Mouse (Mus musculus) heart, embryonic 14.5 days (tissue): Measurements from ENCODE around the gene Slc25a27. TPM values are rescaled to one million over a fixed set of nuclear protein-coding genes. Genes with fewer than 3 reads are reported as not detected.

Experiments
- ATAC-seq: fragments of 200-750 bp; cut with Nextera tagmentation; 2 replicates; pipeline ENCODE4 v1.8.0; 2017; ENCODE audit warnings: low read depth, moderate TSS enrichment; ENCODE audit not compliant: insufficient number of reproducible peaks, insufficient read depth, low FRiP score
- H3K27ac ChIP-seq, 2 experiments: fragments of 200-500 bp in 1 of 2; fragments of 300-500 bp in 1 of 2; sonication (generic) in 1 of 2; replicated peaks in 1 of 2; 2 replicates each; pipeline ENCODE4 v1.5.1; 2012 to 2014; ENCODE audit warnings: low read depth in 2 of 2, low read length in 2 of 2, control low read depth in 1 of 2, mild to moderate bottlenecking in 1 of 2, mixed read lengths in 1 of 2; ENCODE audit not compliant: control insufficient read depth in 1 of 2, insufficient read depth in 1 of 2
- H3K27me3 ChIP-seq: fragments of 300-500 bp; sonication (generic); 2 replicates; pipeline ENCODE4 v1.6.1; 2014; ENCODE audit warnings: mild to moderate bottlenecking, low read length, control low read depth; ENCODE audit not compliant: control insufficient read depth, insufficient read depth
- H3K36me3 ChIP-seq: fragments of 300-500 bp; sonication (generic); 2 replicates; pipeline ENCODE4 v1.6.1; 2014; ENCODE audit warnings: mild to moderate bottlenecking, control low read depth, low read length, mixed read lengths; ENCODE audit not compliant: control insufficient read depth, insufficient read depth
- H3K4me1 ChIP-seq, 2 experiments: fragments of 200-500 bp in 1 of 2; fragments of 300-500 bp in 1 of 2; sonication (generic) in 1 of 2; 2 replicates each; pipeline ENCODE4 v1.6.1; 2012 to 2014; ENCODE audit warnings: low read length in 2 of 2, control low read depth in 1 of 2, mixed read lengths in 1 of 2; ENCODE audit not compliant: control insufficient read depth in 2 of 2, insufficient read depth in 2 of 2
- H3K4me2 ChIP-seq: fragments of 300-500 bp; sonication (generic); 2 replicates; pipeline ENCODE4 v1.6.1; 2014; ENCODE audit warnings: mild to moderate bottlenecking, low read length
- H3K4me3 ChIP-seq, 2 experiments: fragments of 200-500 bp in 1 of 2; fragments of 300-500 bp in 1 of 2; sonication (generic) in 1 of 2; 2 replicates each; pipeline ENCODE4 v1.5.1; 2012 to 2014; ENCODE audit warnings: low read length in 2 of 2, mild to moderate bottlenecking in 2 of 2, control low read depth in 1 of 2, low read depth in 1 of 2, moderate library complexity in 1 of 2; ENCODE audit not compliant: control insufficient read depth in 1 of 2, insufficient read depth in 1 of 2
- H3K9ac ChIP-seq: fragments of 300-500 bp; sonication (generic); 2 replicates; pipeline ENCODE4 v1.6.1; 2014; ENCODE audit warnings: mild to moderate bottlenecking, low read length
- H3K9me3 ChIP-seq: fragments of 300-500 bp; sonication (generic); 2 replicates; pipeline ENCODE4 v1.6.1; 2016; ENCODE audit warnings: low read length, control low read depth; ENCODE audit not compliant: control insufficient read depth
- WGBS: fragments of 180-500 bp; shearing (Covaris S2); extraction: QIAGEN DNeasy Blood & Tissue Kit; methylation state at CpG from one replicate; pipeline ENCODE4 v1.1.7; 2014; 5-methylcytosine and 5-hydroxymethylcytosine counted together
- polyA plus RNA-seq: library from polyadenylated mRNA; unstranded; fragments of >200 nt; fragmentation: Nextera tagmentation; extraction: Ambion mirVana; gene quantifications from 2 replicates; pipeline ENCODE4 v1.2.1, GENCODE M21; 2014

Slc25a27 gene
- polyA plus RNA-seq, 1 experiment from 2014 or later, result 15.7 TPM

DNA sequence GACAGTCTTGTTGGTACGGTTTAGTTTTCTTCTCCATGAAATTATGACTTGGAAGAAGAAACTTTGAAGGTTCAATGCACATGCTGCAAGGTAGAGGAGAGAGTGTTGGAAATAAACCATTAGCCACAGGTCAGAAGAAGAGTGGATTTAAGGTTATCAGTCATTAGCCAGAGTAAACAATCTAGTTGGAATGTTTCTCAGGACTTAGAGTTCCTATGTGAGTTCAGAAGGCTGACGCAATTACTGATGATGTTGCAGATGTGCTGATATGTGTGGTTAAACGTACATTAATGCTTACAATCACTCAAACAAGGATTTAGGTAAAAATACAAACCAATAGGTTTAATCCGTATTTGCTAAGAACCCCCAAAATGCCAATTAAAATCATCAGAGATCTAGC lies 4.9 kb upstream of the Slc25a27 start:
- 82% methylated on average over 4 of the region's 4 CpGs for WGBS
- no peak for ATAC-seq

GRCm38 (mm10) chr17:43669145-43669695 lies 2.2 kb upstream of the Slc25a27 start:
- H3K9me3 ChIP-seq, result no peaks in the 10 kb centered on the region
- H3K4me1 ChIP-seq, result peaks cover 7 to 20% of the 10 kb centered on the region in 2 experiments
- H3K4me3 ChIP-seq, result peak overlapping the region; percentile 6 to 88; a peak in 3 of 4 replicates
- no peaks in the 10 kb centered on the region for H3K27me3 ChIP-seq
- WGBS, result 34% methylated on average over 6 of the region's 6 CpGs
- no peak; the same call in 1 of the 2 replicates for ATAC-seq
- H3K9ac ChIP-seq, result peak overlapping the region; percentile 62
- H3K27ac ChIP-seq, result peak overlapping the region; percentile 71 to 89
- H3K4me2 ChIP-seq, result peak overlapping the region; percentile 92
- H3K36me3 ChIP-seq, result no peaks in the 10 kb centered on the region

More for the DNA sequence above, 4.9 kb upstream of the Slc25a27 start:
- H3K4me2 ChIP-seq, result no peak overlapping the region
- no peak overlapping the region for H3K27ac ChIP-seq
- H3K4me1 ChIP-seq, result peaks cover 7 to 19% of the 10 kb centered on the region in 2 experiments
- H3K4me3 ChIP-seq, result no peak overlapping the region
- no peaks in the 10 kb centered on the region for H3K27me3 ChIP-seq
- H3K9ac ChIP-seq, result no peak overlapping the region
- no peaks in the 10 kb centered on the region for H3K9me3 ChIP-seq
- peaks cover 2% of the 10 kb centered on the region for H3K36me3 ChIP-seq

GRCm38 (mm10) chr17:43667290-43667843 lies 353 bp upstream of the Slc25a27 start, which contains the start of gene Cyp39a1:
Gene Cyp39a1 (plus strand): TSS chr17:43667425.
- H3K36me3 ChIP-seq, result 0 out of 2 replicates have a peak, but pooled peaks cover 3% of the 10 kb centered on the region
- peak within 1 kb of the TSS; percentile 92 for H3K4me2 ChIP-seq
- no peaks in the 10 kb centered on the region for H3K27me3 ChIP-seq
- no peak for ATAC-seq
- peak within 1 kb of the TSS; percentile 84 for H3K9ac ChIP-seq
- peaks cover 4 to 15% of the 10 kb centered on the region in 2 experiments; a peak in 3 of 4 replicates for H3K4me1 ChIP-seq
- WGBS, result under 1% methylated on average over 17 of the region's 17 CpGs
- H3K9me3 ChIP-seq, result no peaks in the 10 kb centered on the region
- H3K4me3 ChIP-seq, result peak within 1 kb of the TSS; percentile 61 to 88
- H3K27ac ChIP-seq, result peak within 1 kb of the TSS; percentile 69 to 89

DNA sequence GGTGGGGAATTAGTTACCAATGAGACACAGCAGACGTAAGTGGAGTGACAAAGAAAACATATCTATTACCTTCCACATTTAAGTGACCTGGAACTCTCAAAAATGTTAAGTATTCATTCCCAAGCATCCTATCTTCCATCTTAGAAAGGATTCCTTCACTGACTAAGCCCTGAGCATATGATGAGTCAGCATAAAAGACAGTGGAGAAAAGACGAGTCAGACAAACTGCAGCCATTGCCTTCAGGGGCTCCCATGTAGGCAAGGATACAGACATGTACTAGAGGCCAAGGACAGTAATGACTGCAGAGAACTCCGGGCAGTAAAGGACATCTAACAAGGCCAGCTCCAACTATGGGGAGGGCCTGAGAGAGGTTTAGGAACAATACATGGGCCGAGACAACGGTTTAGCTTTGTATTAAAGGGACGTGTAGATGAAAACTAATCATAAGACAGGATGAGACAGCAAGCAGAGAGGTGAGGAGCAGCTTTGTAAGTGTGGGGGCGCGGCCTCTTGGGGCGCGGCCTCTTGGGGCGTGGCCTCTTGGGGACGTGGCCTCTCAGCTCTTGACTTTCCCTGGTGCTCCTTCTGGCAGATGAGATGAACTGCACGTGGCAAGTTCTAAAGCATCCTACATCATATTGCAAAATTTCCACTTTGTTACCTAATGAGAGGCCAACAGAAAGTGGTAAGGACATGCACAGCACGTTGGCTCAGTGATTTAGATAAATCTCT lies 15.5 kb downstream of the Slc25a27 start:
- H3K9me3 ChIP-seq, result no peaks in the 10 kb centered on the region
- H3K27me3 ChIP-seq, result no peaks in the 10 kb centered on the region
- peaks cover 19% of the 10 kb centered on the region for H3K36me3 ChIP-seq
- no peak overlapping the region for H3K4me3 ChIP-seq
- WGBS, result 71% methylated on average over 14 of the region's 14 CpGs
- no peak overlapping the region for H3K9ac ChIP-seq
- H3K4me1 ChIP-seq, result peaks cover 7 to 9% of the 10 kb centered on the region in 2 experiments
- no peak for ATAC-seq
- H3K4me2 ChIP-seq, result no peak overlapping the region
- H3K27ac ChIP-seq, result no peak overlapping the region

DNA sequence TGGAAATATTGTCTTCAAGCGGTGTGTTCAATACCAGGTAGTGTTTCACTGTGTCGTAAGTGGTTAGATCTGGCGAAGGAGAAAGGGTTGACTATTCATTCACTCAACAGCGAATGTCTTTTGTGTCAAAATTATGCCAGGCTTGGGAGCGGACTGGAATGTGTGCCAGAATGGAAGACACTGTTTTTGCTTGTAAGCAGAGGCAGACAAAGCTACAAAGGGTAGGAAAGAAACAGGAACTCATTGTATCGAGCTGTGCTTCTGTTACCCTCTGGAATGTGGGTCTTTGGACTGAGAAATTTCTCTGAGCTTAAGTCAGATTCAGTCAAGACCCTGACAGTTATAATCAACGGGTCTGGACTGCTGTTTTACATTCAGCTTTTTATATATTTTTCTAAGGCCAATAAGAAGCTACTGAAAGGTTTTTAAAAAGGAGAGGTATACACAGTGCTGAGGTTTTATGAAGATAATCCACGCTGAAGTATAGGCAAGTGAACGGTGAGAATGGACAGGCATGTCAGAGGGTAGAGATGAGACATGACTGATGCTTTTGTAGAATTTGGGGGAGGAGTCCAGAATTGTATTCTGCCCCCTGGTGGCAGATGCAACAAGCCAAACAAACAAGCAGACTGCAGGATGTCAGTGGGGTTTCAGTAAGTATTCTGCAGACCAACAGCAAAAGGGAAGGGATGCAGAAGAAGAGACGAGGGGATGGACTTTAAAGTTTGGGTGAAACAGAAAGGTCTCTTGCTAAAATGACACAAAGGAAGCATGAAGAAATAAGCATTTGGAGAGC lies 17.2 kb downstream of the Slc25a27 start:
- Histone ChIP-seq H3K27ac (no peak overlapping the region), H3K4me3 (no peak overlapping the region), H3K27me3 (no peaks in the 10 kb centered on the region), H3K9me3 (no peaks in the 10 kb centered on the region), H3K4me2 (no peak overlapping the region), H3K9ac (no peak overlapping the region), H3K4me1 (peaks cover 7 to 14% of the 10 kb centered on the region in 2 experiments), H3K36me3 (peaks cover 19% of the 10 kb centered on the region)
- no peak for ATAC-seq
- WGBS, result 79% methylated on average over 10 of the region's 10 CpGs

GRCm38 (mm10) chr17:43646925-43647324 lies 20.1 kb downstream of the Slc25a27 start:
- H3K4me3 ChIP-seq, result no peak overlapping the region
- H3K36me3 ChIP-seq, result peaks cover 25% of the 10 kb centered on the region
- H3K4me1 ChIP-seq, result peaks cover 12 to 22% of the 10 kb centered on the region in 2 experiments
- no peak overlapping the region for H3K4me2 ChIP-seq
- H3K9me3 ChIP-seq, result no peaks in the 10 kb centered on the region
- no peak overlapping the region for H3K9ac ChIP-seq
- no peak for ATAC-seq
- H3K27me3 ChIP-seq, result no peaks in the 10 kb centered on the region
- 46% methylated on average over 5 of the region's 5 CpGs for WGBS
- H3K27ac ChIP-seq, result no peak overlapping the region

DNA sequence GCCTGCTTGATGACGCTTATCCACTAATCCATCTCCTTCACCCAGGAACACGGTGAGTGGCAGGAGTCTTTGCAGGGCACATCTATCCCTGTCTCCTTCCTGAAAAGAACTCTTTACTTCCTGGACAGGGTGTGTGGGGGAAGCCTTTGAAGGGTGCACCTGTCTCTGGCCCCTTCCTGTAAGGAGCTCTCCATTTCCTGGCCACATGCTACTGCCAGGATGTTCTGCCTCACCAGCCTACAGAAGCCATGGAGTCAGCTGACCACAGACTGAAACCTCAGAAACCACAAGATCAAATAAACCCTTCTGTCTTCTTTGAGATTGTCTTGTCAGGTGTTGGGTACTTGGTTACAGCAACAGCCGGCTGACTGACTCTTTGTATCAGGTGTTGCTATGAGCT lies 21.9 kb downstream of the Slc25a27 start:
- H3K27ac ChIP-seq, result peak overlapping the region in 1 of 2 experiments; percentile 57; a peak in 1 of 4 replicates
- 85% methylated on average over 3 of the region's 3 CpGs for WGBS

More for the DNA sequence above, 21.9 kb downstream of the Slc25a27 start:
- Histone ChIP-seq H3K4me1 (peaks cover 12 to 22% of the 10 kb centered on the region in 2 experiments), H3K9ac (no peak overlapping the region), H3K36me3 (peaks cover 19% of the 10 kb centered on the region), H3K4me3 (no peak overlapping the region), H3K4me2 (no peak overlapping the region), H3K27me3 (no peaks in the 10 kb centered on the region), H3K9me3 (peaks cover 2% of the 10 kb centered on the region; the same call in 1 of the 2 replicates)
- no peak for ATAC-seq
